9 mouse cellular contexts compared by ENCODE assay signal in the genomic region with DNA sequence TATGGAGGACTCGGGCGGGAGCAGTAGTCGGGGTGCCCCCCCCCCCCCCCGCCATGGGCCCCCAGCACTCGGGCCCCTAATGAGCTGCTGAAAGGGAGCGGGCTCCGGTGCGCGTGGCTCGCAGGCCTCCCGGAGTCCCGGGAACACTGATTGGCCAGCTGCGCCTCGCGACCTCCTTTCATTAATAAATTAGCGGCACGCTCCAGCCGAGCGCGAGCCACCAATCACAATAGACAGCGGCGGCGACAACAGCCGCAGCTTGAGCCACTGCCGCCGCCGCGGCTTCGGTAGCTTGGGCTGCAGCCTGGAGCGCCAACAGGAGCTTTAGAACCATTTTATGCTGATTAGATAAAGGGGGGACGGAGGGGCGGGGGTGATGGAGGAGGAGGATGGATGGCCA. TPM values are rescaled to one million over a fixed set of nuclear protein-coding genes. Genes with fewer than 3 reads are reported as not detected.
DNase-seq lines count a peak whose midpoint lies in the region; ATAC-seq and TF ChIP-seq lines count a peak whose summit lies in the region.
"Had no signal": no experiment of that assay in that cellular context is flagged by ENCODE, and none has a peak within 500 bp of the region (broad histone marks: within the 10 kb centered on the region; RNA-seq: fewer than 3 reads in every experiment).

No protein-coding gene starts in this region.

- H3K4me2 ChIP-seq in forebrain, embryonic 12.5 days, result peak overlapping the region; percentile 67
- peak overlapping the region; percentile 85 for H3K4me2 ChIP-seq in intestine, embryonic 16.5 days (ENCODE audit: low read depth, low read length)
- H3K4me2 ChIP-seq in stomach, embryonic 16.5 days (ENCODE audit: low read depth, low read length), result peak overlapping the region; percentile 60

- no peaks in the 10 kb centered on the region for H3K9me3 ChIP-seq in MEL (replicated peaks; ENCODE audit: insufficient read depth, low read length)
- no peaks in the 10 kb centered on the region; the same call in 1 of the 2 replicates for H3K9me3 ChIP-seq in forebrain, embryonic 12.5 days
- no peaks in the 10 kb centered on the region for H3K9me3 ChIP-seq in intestine, embryonic 16.5 days (ENCODE audit: control insufficient read depth, low read length)
- no peaks in the 10 kb centered on the region for H3K9me3 ChIP-seq in stomach, embryonic 16.5 days (replicated peaks; ENCODE audit: control insufficient read depth, low read length)

- whole genome bisulfite sequencing in forebrain, embryonic 12.5 days, result under 1% methylated on average over 29 of the region's 32 CpGs
- WGBS in intestine, embryonic 16.5 days, result under 1% methylated on average over 29 of the region's 32 CpGs
- WGBS in stomach, embryonic 16.5 days, result under 1% methylated on average over 29 of the region's 32 CpGs

- TF ChIP-seq EP300 in MEL (IDR thresholded peaks at IDR 0.05; ENCODE audit: low read depth in 1 of 2, low read length in 2 of 2), result no peak

- H3K79me2 ChIP-seq in MEL (ENCODE audit: control insufficient read depth, insufficient read depth, low read length, poor library complexity), result no peaks in the 10 kb centered on the region

- no peak overlapping the region for H3K9ac ChIP-seq in MEL (ENCODE audit: control insufficient read depth, low read depth, low read length, poor library complexity, severe bottlenecking)
- peak overlapping the region; percentile 84 for H3K9ac ChIP-seq in forebrain, embryonic 12.5 days
- H3K9ac ChIP-seq in intestine, embryonic 16.5 days (ENCODE audit: low read depth, low read length), result no peak overlapping the region
- H3K9ac ChIP-seq in stomach, embryonic 16.5 days (ENCODE audit: low read length), result no peak overlapping the region

- DNase-seq in adrenal gland, adult (ENCODE audit: inconsistent age in 2 of 2, low spot score in 1 of 2), result peak; percentile 13 to 60
- DNase-seq in adrenal gland, adult 8-10 months, result no peak
- DNase-seq in MEL (ENCODE audit: low read depth, low spot score), result peak; percentile 55
- peak; percentile 14 for DNase-seq in lung, postnatal 14 days
- DNase-seq in c-Kit-positive CD71-positive TER-119-positive erythroid progenitor cells, embryonic 14.5 days (ENCODE audit: low spot score), result no peak

- TF ChIP-seq CTCF in MEL (IDR thresholded peaks at IDR 0.05 in 2 of 3, conservative IDR thresholded peaks at IDR 0.05 in 1 of 3; ENCODE audit: control insufficient read depth in 1 of 3, insufficient read depth in 1 of 3, low read depth in 2 of 3, low read length in 3 of 3, poor library complexity in 1 of 3, severe bottlenecking in 1 of 3), result no peak

- no peak for TF ChIP-seq POLR2A in MEL (IDR thresholded peaks at IDR 0.05; ENCODE audit: control insufficient read depth in 1 of 2, insufficient read depth in 1 of 2, low read depth in 1 of 2, low read length in 2 of 2, poor library complexity in 1 of 2)

- H3K4me3 ChIP-seq in MEL (ENCODE audit: control insufficient read depth in 1 of 2, insufficient read depth in 1 of 2, low read depth in 2 of 2, low read length in 2 of 2), result peak overlapping the region; percentile 16 to 50; a peak in 3 of 4 replicates
- peak overlapping the region; percentile 62 for H3K4me3 ChIP-seq in forebrain, embryonic 12.5 days (replicated peaks)
- H3K4me3 ChIP-seq in intestine, embryonic 16.5 days (ENCODE audit: low read length), result peak overlapping the region; percentile 51
- peak overlapping the region; percentile 43 for H3K4me3 ChIP-seq in stomach, embryonic 16.5 days (replicated peaks; ENCODE audit: low read length)

- no peaks in the 10 kb centered on the region for H3K36me3 ChIP-seq in MEL (ENCODE audit: control insufficient read depth in 1 of 2, insufficient read depth in 2 of 2, low read length in 2 of 2)
- no peaks in the 10 kb centered on the region for H3K36me3 ChIP-seq in forebrain, embryonic 12.5 days (replicated peaks)
- H3K36me3 ChIP-seq in intestine, embryonic 16.5 days (ENCODE audit: control insufficient read depth, insufficient read depth, low read length), result no peaks in the 10 kb centered on the region
- no peaks in the 10 kb centered on the region for H3K36me3 ChIP-seq in stomach, embryonic 16.5 days (ENCODE audit: control insufficient read depth, insufficient read depth, low read length)

- H3K27ac ChIP-seq in MEL (ENCODE audit: control insufficient read depth, low read depth, low read length), result no peak overlapping the region
- H3K27ac ChIP-seq in forebrain, embryonic 12.5 days, result peak overlapping the region; percentile 97
- no peak overlapping the region for H3K27ac ChIP-seq in intestine, embryonic 16.5 days (ENCODE audit: low read length)
- no peak overlapping the region for H3K27ac ChIP-seq in stomach, embryonic 16.5 days (ENCODE audit: low read length)

- peak; percentile 83 for ATAC-seq in forebrain, embryonic 12.5 days (ENCODE audit: low FRiP score)
- peak; percentile 36; the same call in 1 of the 2 replicates for ATAC-seq in intestine, embryonic 16.5 days
- ATAC-seq in stomach, embryonic 16.5 days (ENCODE audit: insufficient read depth, low FRiP score), result no peak

- TF ChIP-seq RAD21 in MEL (IDR thresholded peaks at IDR 0.05; ENCODE audit: low read depth, low read length), result no peak

- H3K4me1 ChIP-seq in MEL (ENCODE audit: control insufficient read depth in 1 of 2, insufficient read depth in 2 of 2, low read length in 2 of 2), result no peaks in the 10 kb centered on the region
- H3K4me1 ChIP-seq in forebrain, embryonic 12.5 days, result peaks cover 55% of the 10 kb centered on the region
- H3K4me1 ChIP-seq in intestine, embryonic 16.5 days (ENCODE audit: control insufficient read depth, insufficient read depth, low read length), result peaks cover 27% of the 10 kb centered on the region
- peaks cover 26% of the 10 kb centered on the region for H3K4me1 ChIP-seq in stomach, embryonic 16.5 days (ENCODE audit: control insufficient read depth, insufficient read depth, low read length)

- H3K27me3 ChIP-seq in MEL (ENCODE audit: control insufficient read depth in 1 of 2, insufficient read depth in 2 of 2, low read length in 2 of 2), result peaks cover 4 to 14% of the 10 kb centered on the region in 2 experiments
- H3K27me3 ChIP-seq in forebrain, embryonic 12.5 days, result peaks cover 88% of the 10 kb centered on the region
- H3K27me3 ChIP-seq in intestine, embryonic 16.5 days (replicated peaks; ENCODE audit: control insufficient read depth, insufficient read depth, low read length), result peaks cover 63% of the 10 kb centered on the region
- H3K27me3 ChIP-seq in stomach, embryonic 16.5 days (ENCODE audit: control insufficient read depth, insufficient read depth, low read length), result peaks cover 77% of the 10 kb centered on the region

TF ChIP-seq in MEL, 35 proteins besides CTCF, POLR2A, EP300 and RAD21:
- no peak for TF ChIP-seq MAZ (IDR thresholded peaks at IDR 0.05; ENCODE audit: low read depth, low read length)
TF ChIP-seq in MEL: peak in this region for 0.

RNA-seq across cellular contexts. Expression of a gene that starts 0.4 kb away (rescaled TPM):
- not detected for total RNA-seq in adrenal gland, adult 8-10 months (2022)
- total RNA-seq in MEL (2012; rRNA removed), result not detected in 2 replicates
- under 1 TPM in 1 of 2 experiments, not detected in 1; 0.04 TPM for polyA plus RNA-seq in MEL (2012; ENCODE audit: insufficient read depth in 1 of 2, insufficient read length in 2 of 2, low read depth in 1 of 2, low replicate concordance in 2 of 2, missing spikeins in 1 of 2)
- 161 and 168 TPM in 2 replicates for polyA plus RNA-seq in forebrain, embryonic 12.5 days (2016; fragmentation: Nextera tagmentation; extraction: Ambion mirVana)
- not detected in 2 replicates for polyA plus RNA-seq in intestine, embryonic 16.5 days (2015; fragmentation: Nextera tagmentation; extraction: Ambion mirVana)
- polyA plus RNA-seq in stomach, embryonic 16.5 days (2015; fragmentation: Nextera tagmentation; extraction: Ambion mirVana), result 0.05 TPM in 1 of 2 replicates, not detected in the other
- polyA plus RNA-seq: gonadal fat pad, adult 2 months had no signal

Comparison
In these comparisons a context has a peak if more than half of its experiments do, and no peak if none do; other contexts are left out.
1. DNase-seq: peak in adrenal gland, adult (2 of 2), MEL (single experiment) and lung, postnatal 14 days (single experiment); none in adrenal gland, adult 8-10 months (single experiment) and c-Kit-positive CD71-positive TER-119-positive erythroid progenitor cells, embryonic 14.5 days (single experiment).
2. RNA of a gene that starts 0.4 kb away (polyA plus RNA-seq): 161 to 168 TPM in forebrain, embryonic 12.5 days; 0.05 TPM in stomach, embryonic 16.5 days, 0.04 TPM in MEL and not detected in intestine, embryonic 16.5 days; every median in the first group is over 100 times any median in the second.
3. Peak in every context shown above with its lines, with median percentiles within 50 percentile points of each other: H3K4me3 ChIP-seq and H3K4me2 ChIP-seq.